Mouse (Mus musculus) CH12.LX (cell line): ENCODE results near the gene Vmn1r11. TPM values are rescaled to one million over a fixed set of nuclear protein-coding genes. Genes with fewer than 3 reads are reported as not detected.

Experiments
- DNase-seq: peaks from one replicate; pipeline ENCODE4 v3.0.0-alpha.2; 2013; ENCODE audit errors: extremely low read depth
- H3K27ac ChIP-seq: 2 replicates; pipeline ENCODE4 v1.5.1; 2012; ENCODE audit warnings: low read depth, mild to moderate bottlenecking, control low read depth, moderate library complexity; ENCODE audit not compliant: insufficient read depth
- H3K27me3 ChIP-seq: replicated peaks from 2 replicates; pipeline ENCODE3; 2012; ENCODE audit warnings: inconsistent platforms
- H3K36me3 ChIP-seq, 2 experiments: replicated peaks in 1 of 2; 2 replicates each; pipeline versions ENCODE3 to v1.6.1; 2012; ENCODE audit warnings: inconsistent platforms in 1 of 2, low read length in 1 of 2, mild to moderate bottlenecking in 1 of 2, mixed read lengths in 1 of 2, moderate library complexity in 1 of 2; ENCODE audit not compliant: control insufficient read depth in 1 of 2, insufficient read depth in 1 of 2
- H3K4me1 ChIP-seq, 2 experiments: 2 replicates each; pipeline ENCODE4 v1.6.1; 2012; ENCODE audit warnings: inconsistent platforms in 1 of 2, moderate library complexity in 1 of 2; ENCODE audit not compliant: insufficient read depth in 2 of 2, control insufficient read depth in 1 of 2
- H3K4me2 ChIP-seq: 2 replicates; pipeline ENCODE4 v1.6.1; 2012; ENCODE audit warnings: low read depth, mild to moderate bottlenecking, control low read depth; ENCODE audit not compliant: poor library complexity, insufficient read depth, severe bottlenecking
- H3K4me3 ChIP-seq, 3 experiments: fragments of 150-350 bp in 1 of 3; sonication (generic) in 1 of 3; replicated peaks in 1 of 3; 2 replicates each; pipeline versions ENCODE3 to v1.5.1; 2011 to 2012; ENCODE audit warnings: low read depth in 2 of 3, low read length in 2 of 3, mild to moderate bottlenecking in 2 of 3, moderate library complexity in 2 of 3, control low read depth in 1 of 3, improper control_type of control experiment in 1 of 3, inconsistent platforms in 1 of 3, mixed read lengths in 1 of 3; ENCODE audit not compliant: poor library complexity in 1 of 3
- H3K79me2 ChIP-seq: replicated peaks from 2 replicates; pipeline ENCODE4 v1.6.1; 2012; ENCODE audit warnings: mild to moderate bottlenecking, moderate library complexity; ENCODE audit not compliant: control insufficient read depth, poor library complexity, insufficient read depth, severe bottlenecking; ENCODE audit errors: extremely low read depth
- H3K9ac ChIP-seq: 2 replicates; pipeline ENCODE4 v1.6.1; 2012; ENCODE audit warnings: low read depth, mild to moderate bottlenecking, control low read depth, moderate library complexity; ENCODE audit not compliant: insufficient read depth
- H3K9me3 ChIP-seq: replicated peaks from 2 replicates; pipeline ENCODE3; 2012; ENCODE audit warnings: low read length, inconsistent platforms, mixed read lengths
- CTCF ChIP-seq, 2 experiments: IDR thresholded peaks in 1 of 2; conservative IDR thresholded peaks in 1 of 2; 2 replicates each; pipeline ENCODE4 v1.5.1; 2011 to 2012; ENCODE audit warnings: low read depth in 2 of 2, low read length in 2 of 2, improper control_type of control experiment in 1 of 2, inconsistent platforms in 1 of 2, mild to moderate bottlenecking in 1 of 2, moderate library complexity in 1 of 2
- EP300 ChIP-seq: IDR thresholded peaks from 2 replicates; pipeline ENCODE4 v1.6.1; 2011; ENCODE audit warnings: low read length, improper control_type of control experiment
- IRF4 ChIP-seq: IDR thresholded peaks from 2 replicates; pipeline ENCODE4 v1.6.1; 2014; ENCODE audit warnings: low read depth, mild to moderate bottlenecking, inconsistent platforms, low read length, improper control_type of control experiment
- JUND ChIP-seq: conservative IDR thresholded peaks from 2 replicates; pipeline ENCODE4 v1.6.1; 2011; ENCODE audit warnings: low read depth, low read length, improper control_type of control experiment
- KAT2A ChIP-seq: IDR thresholded peaks from 2 replicates; pipeline ENCODE4 v1.6.1; 2012; ENCODE audit warnings: low read length, improper control_type of control experiment, inconsistent platforms; ENCODE audit not compliant: insufficient replicate concordance
- MAFK ChIP-seq: IDR thresholded peaks from 2 replicates; pipeline ENCODE4 v1.6.1; 2011; ENCODE audit warnings: low read length, improper control_type of control experiment; ENCODE audit not compliant: insufficient replicate concordance
- MAX ChIP-seq: IDR thresholded peaks from 2 replicates; pipeline ENCODE4 v1.6.1; 2011; ENCODE audit warnings: low read length, improper control_type of control experiment
- MAZ ChIP-seq: IDR thresholded peaks from 2 replicates; pipeline ENCODE4 v1.6.1; 2012; ENCODE audit warnings: low read depth, mild to moderate bottlenecking, inconsistent platforms, low read length, improper control_type of control experiment, moderate library complexity
- NELFE ChIP-seq: IDR thresholded peaks from 2 replicates; pipeline ENCODE4 v1.6.1; 2011; ENCODE audit warnings: low read depth, low read length, improper control_type of control experiment
- POLR2AphosphoS2 ChIP-seq: IDR thresholded peaks from 2 replicates; pipeline ENCODE4 v1.6.1; 2011; ENCODE audit warnings: low read depth, low read length, improper control_type of control experiment
- RAD21 ChIP-seq: IDR thresholded peaks from 2 replicates; pipeline ENCODE4 v1.6.1; 2011; ENCODE audit warnings: low read depth, mild to moderate bottlenecking, low read length, improper control_type of control experiment, moderate library complexity
- RCOR1 ChIP-seq: conservative IDR thresholded peaks from 2 replicates; pipeline ENCODE4 v1.6.1; 2012; ENCODE audit warnings: low read depth, mild to moderate bottlenecking, inconsistent platforms, low read length, improper control_type of control experiment
- SMC3 ChIP-seq: IDR thresholded peaks from 2 replicates; pipeline ENCODE4 v1.6.1; 2011; ENCODE audit warnings: low read depth, low read length, improper control_type of control experiment
- UBTF ChIP-seq: IDR thresholded peaks from 2 replicates; pipeline ENCODE4 v1.6.1; 2012; ENCODE audit warnings: low read depth, mild to moderate bottlenecking, inconsistent platforms, low read length, improper control_type of control experiment, moderate library complexity
- ZNF384 ChIP-seq: IDR thresholded peaks from 2 replicates; pipeline ENCODE4 v1.6.1; 2012; ENCODE audit warnings: low read depth, low read length, improper control_type of control experiment, inconsistent platforms
- dilution Hi-C: fragments of 300-500 bp; cut with MboI; formaldehyde crosslinking; loops from 2 replicates; pipeline ENCODE4 v1.14.3; 2020; ENCODE audit warnings: low sequenced_read_pairs; ENCODE audit not compliant: extremely low pct_unique_long_range_greater_than_20kb, extremely low pct_ligation_motif_present
- in situ Hi-C: fragments of 300-500 bp; cut with MboI; formaldehyde crosslinking; loops from 3 replicates; pipeline ENCODE4 v1.14.3; 2019; ENCODE audit warnings: low sequenced_read_pairs, low pct_ligation_motif_present, low pct_unique_long_range_greater_than_20kb, mixed read lengths
- polyA plus RNA-seq: library from polyadenylated mRNA; unstranded; fragments of >175 nt; gene quantifications from 2 replicates; pipeline ENCODE4 v1.2.1, GENCODE M21; 2012; ENCODE audit warnings: low read depth; ENCODE audit not compliant: insufficient read length
- total RNA-seq, 2 experiments: library from RNA; depleted of rRNA; stranded (reverse); fragments of 300-350 nt in 1 of 2; fragments of >200 nt in 1 of 2; gene quantifications; 2 replicates each; pipeline ENCODE4 v1.2.3; 2012 to 2014

The Vmn1r11 gene
- total RNA-seq (2012; rRNA removed) (not detected in 2 replicates), total RNA-seq (2014; rRNA removed) (not detected in 2 replicates), polyA plus RNA-seq (not detected in 2 replicates)

DNA sequence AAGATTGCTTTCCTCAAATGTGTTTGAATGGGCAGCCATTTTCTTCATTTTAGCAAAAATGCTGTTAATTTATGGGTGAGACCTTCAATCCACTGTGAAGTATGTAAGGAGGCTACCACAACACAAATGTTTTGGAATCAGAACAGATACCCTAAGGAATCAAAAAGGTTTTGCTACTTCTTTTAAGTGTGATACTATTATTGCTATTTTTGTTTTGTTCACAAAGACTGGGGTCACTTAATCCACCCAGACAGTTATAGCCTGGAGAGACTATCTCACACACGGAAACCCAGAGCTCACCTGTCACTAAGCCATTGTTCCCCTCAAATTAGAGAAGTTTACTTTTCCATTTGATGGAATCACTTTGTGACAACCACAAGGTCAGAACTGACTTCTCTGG lies at the start of gene Vmn1r11:
Gene Vmn1r11, plus strand, starts transcription at position 301 of the 400 bp plus-strand sequence.
- in situ Hi-C loops, result no loop called here
- dilution Hi-C loops, result no loop called here
- H3K4me3 ChIP-seq, result no peak within 1 kb of the TSS
- no peak within 1 kb of the TSS for H3K9ac ChIP-seq
- no peaks in the 10 kb centered on the region for H3K4me1 ChIP-seq
- no peak for DNase-seq
- H3K36me3 ChIP-seq, result no peaks in the 10 kb centered on the region
- H3K27me3 ChIP-seq, result no peaks in the 10 kb centered on the region
- H3K79me2 ChIP-seq, result no peaks in the 10 kb centered on the region
- H3K9me3 ChIP-seq, result no peaks in the 10 kb centered on the region
- H3K27ac ChIP-seq, result no peak within 1 kb of the TSS
- H3K4me2 ChIP-seq, result no peak within 1 kb of the TSS
- TF ChIP-seq IRF4, result no peak
- TF ChIP-seq JUND, result no peak
- no peak for TF ChIP-seq EP300
- TF ChIP-seq UBTF, result no peak
- TF ChIP-seq RCOR1, result no peak
- no peak for TF ChIP-seq MAZ
- no peak for TF ChIP-seq NELFE
- TF ChIP-seq KAT2A, result no peak
- no peak for TF ChIP-seq POLR2AphosphoS2

- no peaks in the 10 kb centered on the region for H3K79me2 ChIP-seq
- no peak overlapping the region for H3K4me2 ChIP-seq
- dilution Hi-C loops, result no loop called here
- peak; percentile 42 for DNase-seq
- H3K4me1 ChIP-seq, result no peaks in the 10 kb centered on the region
- H3K9ac ChIP-seq, result no peak overlapping the region
- no peaks in the 10 kb centered on the region for H3K36me3 ChIP-seq
- in situ Hi-C loops, result loop anchor here (25.0 kb wide), 1 partner anchor 269 kb away; the partner anchor contains the start of gene Fkbp9
- no peaks in the 10 kb centered on the region for H3K27me3 ChIP-seq
- no peak overlapping the region for H3K27ac ChIP-seq
- TF ChIP-seq RAD21 (peak; percentile 58), MAZ (no peak), CTCF (conservative IDR thresholded peaks at IDR 0.05 in 1 of 2, IDR thresholded peaks at IDR 0.05 in 1 of 2; ENCODE audit: low read depth in 2 of 2, low read length in 2 of 2) (peak; percentile 14 to 65; a peak in 3 of 4 replicates), IRF4 (no peak), SMC3 (peak; percentile 57), MAX (no peak)
- H3K4me3 ChIP-seq, result no peak overlapping the region
- no peaks in the 10 kb centered on the region for H3K9me3 ChIP-seq
These were observed 26.9 kb upstream of the Vmn1r11 start for GRCm38 (mm10) chr6:57106358-57106757.

- Histone ChIP-seq H3K27ac (no peak within 1 kb of the TSS), H3K9me3 (no peaks in the 10 kb centered on the region), H3K36me3 (no peaks in the 10 kb centered on the region), H3K27me3 (no peaks in the 10 kb centered on the region), H3K4me2 (no peak within 1 kb of the TSS), H3K4me3 (no peak within 1 kb of the TSS), H3K79me2 (no peaks in the 10 kb centered on the region), H3K4me1 (no peaks in the 10 kb centered on the region), H3K9ac (no peak within 1 kb of the TSS)
- in situ Hi-C loops (loop anchor here (25.0 kb wide), 1 partner anchor 272 kb away; the partner anchor contains the start of gene Fkbp9), dilution Hi-C loops (no loop called here)
- TF ChIP-seq ZNF384 (no peak), MAFK (no peak)
- no peak for DNase-seq
These were observed 24.1 kb upstream of the Vmn1r11 start, which contains the start of gene Vmn1r10 for GRCm38 (mm10) chr6:57109154-57109553. Gene Vmn1r10, plus strand, starts transcription at chr6:57109454.
